Mouse (Mus musculus): ENCODE results near the gene Ubash3b. TPM values are rescaled to one million over a fixed set of nuclear protein-coding genes. Genes with fewer than 3 reads are reported as not detected.

The Ubash3b gene
- polyA plus RNA-seq, 1 experiment from 2014 or later = 8.9 TPM

DNA sequence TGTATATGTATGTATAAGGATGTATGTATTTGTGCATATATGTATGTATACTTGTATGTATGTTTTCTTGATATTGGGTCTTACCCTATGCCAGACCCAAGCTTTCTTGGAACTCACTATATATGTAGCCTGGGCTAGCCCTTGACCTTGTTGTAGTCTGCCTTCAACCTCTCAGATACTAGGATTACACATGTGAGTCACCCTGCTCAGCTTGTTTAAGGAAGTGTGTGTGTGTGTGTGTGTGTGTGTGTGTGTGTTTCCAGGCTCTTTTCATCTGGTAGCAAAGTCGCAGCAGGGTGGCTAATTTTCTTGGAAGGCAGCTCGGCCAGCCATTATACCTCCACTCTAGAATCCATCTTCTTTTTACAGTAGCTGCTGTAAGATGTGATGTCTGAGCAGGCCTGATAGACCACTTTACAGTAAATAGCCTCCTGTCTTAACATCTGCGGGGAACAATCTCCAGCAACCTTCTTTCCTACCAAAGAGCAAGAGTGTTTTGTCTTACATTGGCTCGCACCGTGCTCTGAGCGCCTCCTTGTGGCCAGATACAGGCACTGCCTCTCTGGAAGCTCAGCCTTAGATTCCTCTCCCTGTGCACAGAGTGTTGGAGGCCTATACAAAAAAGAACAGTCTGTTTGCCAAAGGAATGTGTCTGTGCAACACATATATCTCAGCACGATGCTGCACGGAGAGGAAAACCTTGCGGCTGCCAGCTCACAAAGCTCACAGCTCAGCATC, 29.4 kb upstream of the Ubash3b start:
- no peak for DNase-seq (ENCODE audit: low read depth, low spot score)
- in situ Hi-C loops (cut with MboI; ENCODE audit: low pct_unique_long_range_greater_than_20kb) = loop anchor here (5.0 to 25.0 kb wide), 2 partner anchors 199 to 554 kb away; no protein-coding TSS in a partner anchor
- H3K27me3 ChIP-seq = no peaks in the 10 kb centered on the region
- ATAC-seq = no peak
- CTCF ChIA-PET = interaction anchor here (0.7 to 6.5 kb wide), 21 partner anchors 9 to 354 kb away, joined by 3 to 49 read pairs (median 4); no protein-coding TSS in a partner anchor
- peak; percentile 89 for TF ChIP-seq CTCF (IDR thresholded peaks at IDR 0.05)
- POLR2A ChIA-PET = no interaction called here

- CTCF ChIA-PET = interaction anchor here (0.7 to 6.5 kb wide), 4 partner anchors 20 to 198 kb away, joined by 3 to 49 read pairs (median 4); no protein-coding TSS in a partner anchor
- TF ChIP-seq CTCF (IDR thresholded peaks at IDR 0.05) = no peak
- DNase-seq (ENCODE audit: low read depth, low spot score) (peak; percentile 82), ATAC-seq (peak; percentile 70)
- no peaks in the 10 kb centered on the region for H3K27me3 ChIP-seq
- POLR2A ChIA-PET = no interaction called here
- in situ Hi-C loops (cut with MboI; ENCODE audit: low pct_unique_long_range_greater_than_20kb) = loop anchor here (10.0 to 25.0 kb wide), 2 partner anchors 363 to 551 kb away; no protein-coding TSS in a partner anchor
Observed at GRCm38 (mm10) chr9:41187939-41188338, 26.4 kb upstream of the Ubash3b start.

DNA sequence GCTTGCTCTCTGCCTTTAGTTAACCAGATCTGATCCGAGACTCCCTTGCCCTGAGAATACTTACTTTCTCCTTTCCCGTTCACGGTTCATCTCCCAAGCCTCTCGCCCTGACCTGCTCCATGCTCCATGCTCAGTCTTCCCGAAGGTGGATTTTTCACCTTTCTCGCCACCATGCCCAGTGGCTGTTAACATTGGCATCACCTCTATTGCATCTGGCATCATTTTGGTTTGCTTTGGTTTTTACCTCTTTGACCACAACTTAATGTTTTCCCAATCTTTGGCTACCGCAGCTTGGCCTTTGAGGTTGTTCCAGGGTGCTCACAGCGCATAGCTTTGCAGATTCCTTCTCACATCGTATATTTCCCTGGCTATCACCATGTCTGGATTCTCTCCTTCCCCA, 26.0 kb upstream of the Ubash3b start:
- POLR2A ChIA-PET = interaction anchor here (0.6 to 1.2 kb wide), 2 partner anchors 30 to 570 kb away, joined by 3 read pairs; no protein-coding TSS in a partner anchor
- in situ Hi-C loops (cut with MboI; ENCODE audit: low pct_unique_long_range_greater_than_20kb) = loop anchor here (10.0 to 25.0 kb wide), 2 partner anchors 363 to 550 kb away; no protein-coding TSS in a partner anchor
- peak; percentile 71 for DNase-seq (ENCODE audit: low read depth, low spot score)
- CTCF ChIA-PET = interaction anchor here (1.2 to 6.5 kb wide), 5 partner anchors 139 to 197 kb away, joined by 3 to 49 read pairs (median 5); no protein-coding TSS in a partner anchor
- no peaks in the 10 kb centered on the region for H3K27me3 ChIP-seq
- no peak for TF ChIP-seq CTCF (IDR thresholded peaks at IDR 0.05)
- peak; percentile 34 for ATAC-seq

- ATAC-seq = no peak
- CTCF ChIA-PET = interaction anchor here (1.0 to 2.2 kb wide), 5 partner anchors 12 to 195 kb away, joined by 3 to 9 read pairs (median 4); no protein-coding TSS in a partner anchor
- no peaks in the 10 kb centered on the region for H3K27me3 ChIP-seq
- POLR2A ChIA-PET = no interaction called here
- no peak for TF ChIP-seq CTCF (IDR thresholded peaks at IDR 0.05)
- DNase-seq (ENCODE audit: low read depth, low spot score) = no peak
- in situ Hi-C loops (cut with MboI; ENCODE audit: low pct_unique_long_range_greater_than_20kb) = loop anchor here (10.0 to 25.0 kb wide), 2 partner anchors 361 to 548 kb away; no protein-coding TSS in a partner anchor
Observed at GRCm38 (mm10) chr9:41185331-41185730, 23.8 kb upstream of the Ubash3b start.

GRCm38 (mm10) chr9:41182550-41182949, 21.1 kb upstream of the Ubash3b start:
- CTCF ChIA-PET = interaction anchor here (0.9 to 6.5 kb wide), 7 partner anchors 9 to 193 kb away, joined by 3 to 46 read pairs (median 7); no protein-coding TSS in a partner anchor
- in situ Hi-C loops (cut with MboI; ENCODE audit: low pct_unique_long_range_greater_than_20kb) = loop anchor here (10.0 to 25.0 kb wide), 2 partner anchors 358 to 545 kb away; no protein-coding TSS in a partner anchor
- peak; percentile 75 for ATAC-seq
- DNase-seq (ENCODE audit: low read depth, low spot score) = no peak
- no peaks in the 10 kb centered on the region for H3K27me3 ChIP-seq
- POLR2A ChIA-PET = no interaction called here
- peak; percentile 85 for TF ChIP-seq CTCF (IDR thresholded peaks at IDR 0.05)

GRCm38 (mm10) chr9:41181803-41182202, 20.3 kb upstream of the Ubash3b start:
- POLR2A ChIA-PET = no interaction called here

GRCm38 (mm10) chr9:41181372-41181771, 19.9 kb upstream of the Ubash3b start:
- no peak for ATAC-seq
- no peaks in the 10 kb centered on the region for H3K27me3 ChIP-seq
- DNase-seq (ENCODE audit: low read depth, low spot score) = no peak
- in situ Hi-C loops (cut with MboI; ENCODE audit: low pct_unique_long_range_greater_than_20kb) = loop anchor here (10.0 to 25.0 kb wide), 2 partner anchors 357 to 544 kb away; no protein-coding TSS in a partner anchor
- no peak for TF ChIP-seq CTCF (IDR thresholded peaks at IDR 0.05)
- POLR2A ChIA-PET = no interaction called here
- CTCF ChIA-PET = interaction anchor here (0.9 to 6.5 kb wide), 6 partner anchors 8 to 191 kb away, joined by 3 to 46 read pairs (median 8); no protein-coding TSS in a partner anchor

More at GRCm38 (mm10) chr9:41181803-41182202, 20.3 kb upstream of the Ubash3b start:
- ATAC-seq = no peak
- in situ Hi-C loops (cut with MboI; ENCODE audit: low pct_unique_long_range_greater_than_20kb) = loop anchor here (10.0 to 25.0 kb wide), 2 partner anchors 357 to 545 kb away; no protein-coding TSS in a partner anchor
- no peaks in the 10 kb centered on the region for H3K27me3 ChIP-seq
- TF ChIP-seq CTCF (IDR thresholded peaks at IDR 0.05) = no peak
- CTCF ChIA-PET = interaction anchor here (1.0 to 6.5 kb wide), 5 partner anchors 8 to 192 kb away, joined by 3 to 46 read pairs (median 10); no protein-coding TSS in a partner anchor
- no peak for DNase-seq (ENCODE audit: low read depth, low spot score)

GRCm38 (mm10) chr9:41179056-41179455, 17.6 kb upstream of the Ubash3b start:
- ChIA-PET POLR2A (no interaction called here), CTCF (interaction anchor here (0.9 to 6.5 kb wide), 4 partner anchors 20 to 140 kb away, joined by 3 to 46 read pairs (median 6); no protein-coding TSS in a partner anchor)
- no peak for DNase-seq (ENCODE audit: low read depth, low spot score)
- H3K27me3 ChIP-seq = no peaks in the 10 kb centered on the region
- peak; percentile 33 for ATAC-seq
- TF ChIP-seq CTCF (IDR thresholded peaks at IDR 0.05) = no peak
- in situ Hi-C loops (cut with MboI; ENCODE audit: low pct_unique_long_range_greater_than_20kb) = loop anchor here (5.0 to 25.0 kb wide), 2 partner anchors 132 to 542 kb away; no protein-coding TSS in a partner anchor

DNA sequence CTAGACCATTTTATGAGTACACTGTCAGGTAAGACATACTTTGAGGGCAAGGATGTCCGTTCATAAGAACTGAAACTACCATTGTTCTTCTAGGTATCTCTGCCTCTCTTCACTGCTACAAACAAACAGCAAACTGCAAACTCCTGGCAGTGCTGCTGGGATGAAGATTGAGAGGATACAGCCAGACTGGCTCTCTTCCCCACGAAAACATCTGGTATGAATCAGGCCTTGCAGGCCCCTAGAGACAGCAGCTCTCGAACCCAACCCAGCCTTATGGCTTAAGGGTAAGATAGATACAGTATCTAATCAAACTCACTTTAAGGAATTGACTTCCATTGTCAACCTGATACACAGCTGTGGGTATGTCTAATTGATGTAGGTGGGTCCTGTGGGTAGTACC, 11.7 kb upstream of the Ubash3b start:
- TF ChIP-seq CTCF (IDR thresholded peaks at IDR 0.05) = no peak
- CTCF ChIA-PET = interaction anchor here (1.3 to 1.4 kb wide), 2 partner anchors 8 to 12 kb away, joined by 3 read pairs; no protein-coding TSS in a partner anchor
- in situ Hi-C loops (cut with MboI; ENCODE audit: low pct_unique_long_range_greater_than_20kb) = no loop called here
- ATAC-seq (no peak), DNase-seq (ENCODE audit: low read depth, low spot score) (no peak)
- POLR2A ChIA-PET = no interaction called here
- no peaks in the 10 kb centered on the region for H3K27me3 ChIP-seq

DNA sequence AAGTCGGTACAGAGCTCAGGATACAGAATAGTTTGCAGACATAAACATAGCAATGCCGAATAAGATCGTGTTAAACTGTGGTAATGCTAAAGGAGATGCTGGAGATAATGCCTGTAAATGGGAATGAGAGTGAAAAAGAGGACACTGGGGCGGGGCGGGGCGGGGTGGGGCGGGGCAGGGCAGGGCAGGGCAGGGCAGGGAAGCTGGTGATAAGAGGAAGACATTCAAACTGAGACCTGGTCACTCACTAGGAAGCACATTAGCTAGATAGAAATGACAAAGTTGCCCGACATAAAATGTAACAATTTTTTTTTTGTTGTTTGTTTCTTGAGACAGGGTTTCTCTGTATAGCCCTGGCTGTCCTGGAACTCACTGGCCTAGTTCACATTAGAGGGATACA, 10.9 kb upstream of the Ubash3b start:
- in situ Hi-C loops (cut with MboI; ENCODE audit: low pct_unique_long_range_greater_than_20kb) = no loop called here
- ChIA-PET CTCF (interaction anchor here (1.0 kb wide), 1 partner anchor 128 kb away, joined by 3 read pairs; no protein-coding TSS in a partner anchor), POLR2A (no interaction called here)
- no peaks in the 10 kb centered on the region for H3K27me3 ChIP-seq
- no peak for TF ChIP-seq CTCF (IDR thresholded peaks at IDR 0.05)
- DNase-seq (ENCODE audit: low read depth, low spot score) (no peak), ATAC-seq (no peak)

Data from Patski (cell line).